Mouse (Mus musculus): Measurements from ENCODE around the gene Prl4a1.
"Not testable (repeated sequence)": the region's sequence is repeated elsewhere in the genome, so short reads cannot be mapped to it uniquely, and the experiment has no call there.

Prl4a1 gene

DNA sequence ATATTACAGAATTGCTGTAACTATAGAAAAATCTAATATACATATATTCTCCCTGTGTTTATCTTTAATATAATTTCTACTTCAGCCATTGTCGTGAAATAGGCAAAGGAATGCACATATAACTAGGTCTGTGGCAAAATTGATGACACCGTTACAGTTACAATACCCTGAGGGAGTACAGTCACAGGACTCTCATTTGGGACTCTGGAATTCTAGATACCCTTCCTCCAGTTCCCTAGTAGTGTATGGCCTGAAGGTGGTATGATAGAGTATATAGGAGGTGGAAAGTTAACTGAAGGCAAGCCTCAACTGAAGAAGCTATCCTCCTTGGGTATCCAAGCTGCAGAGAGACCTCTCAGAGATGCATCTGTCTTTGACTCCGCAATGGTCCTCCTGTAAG is at the start of gene Prl4a1:
Gene Prl4a1, plus strand, starts transcription at position 301 of the 400 bp plus-strand sequence.
- DNase-seq (ENCODE audit: low spot score): no peak

DNA sequence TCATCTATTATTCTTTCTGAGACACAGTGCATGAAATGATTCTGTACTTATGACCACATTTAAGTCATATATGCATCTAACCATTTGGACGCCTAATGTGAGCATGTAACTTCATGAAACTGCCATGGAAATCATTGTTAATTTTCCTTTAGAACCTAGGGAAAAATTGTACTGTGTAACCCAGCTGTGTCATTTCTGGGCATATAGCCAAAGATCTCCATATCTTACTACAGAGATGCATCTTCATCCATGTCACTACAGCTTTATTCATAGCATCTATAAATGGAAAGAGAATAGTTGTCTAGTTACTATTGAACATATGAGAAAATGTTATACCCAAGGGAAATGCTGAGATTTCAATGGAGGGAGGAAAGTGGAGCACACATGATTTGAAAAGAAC is 43.1 kb upstream of the Prl4a1 start:
- DNase-seq (ENCODE audit: low spot score): no peak

DNA sequence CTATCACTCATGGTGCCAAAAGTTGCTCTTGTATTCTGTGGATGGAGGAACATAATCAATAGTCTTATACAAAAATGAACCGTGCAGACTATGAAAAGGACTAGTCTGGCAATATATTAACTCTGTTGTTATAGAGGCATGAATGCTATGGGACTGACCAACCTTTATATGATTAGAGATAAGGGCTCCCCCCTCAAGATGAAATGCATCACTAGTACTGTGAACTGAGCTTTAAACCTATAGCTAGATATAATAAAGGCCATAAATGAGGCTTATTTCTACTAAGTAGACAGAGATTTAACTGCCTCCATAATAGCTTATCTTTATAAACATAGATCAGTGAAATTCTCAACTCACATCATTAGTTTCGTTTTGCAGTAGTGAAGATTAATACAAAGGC is 41.7 kb upstream of the Prl4a1 start:
- DNase-seq (ENCODE audit: low spot score): not testable (repeated sequence)

DNA sequence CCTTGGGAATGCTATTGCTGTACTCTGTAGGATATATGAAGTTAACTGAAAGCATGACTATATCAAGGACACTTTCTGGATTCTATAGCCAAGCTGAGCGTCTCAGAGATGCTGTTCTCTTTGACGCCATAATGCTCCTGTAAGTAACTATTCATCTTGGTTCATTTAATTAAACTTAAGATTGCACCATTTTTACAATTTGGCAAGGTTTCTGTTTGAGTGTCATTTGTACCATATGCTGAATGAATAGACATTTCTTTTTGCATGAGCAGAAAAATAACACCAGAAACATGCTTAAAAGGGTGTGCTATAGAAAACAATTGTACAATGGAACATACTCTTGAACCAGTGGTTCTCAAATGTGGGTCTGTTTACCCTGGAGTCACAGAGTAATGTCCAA is 38.4 kb upstream of the Prl4a1 start:
- no peak for DNase-seq (ENCODE audit: low spot score)

DNA sequence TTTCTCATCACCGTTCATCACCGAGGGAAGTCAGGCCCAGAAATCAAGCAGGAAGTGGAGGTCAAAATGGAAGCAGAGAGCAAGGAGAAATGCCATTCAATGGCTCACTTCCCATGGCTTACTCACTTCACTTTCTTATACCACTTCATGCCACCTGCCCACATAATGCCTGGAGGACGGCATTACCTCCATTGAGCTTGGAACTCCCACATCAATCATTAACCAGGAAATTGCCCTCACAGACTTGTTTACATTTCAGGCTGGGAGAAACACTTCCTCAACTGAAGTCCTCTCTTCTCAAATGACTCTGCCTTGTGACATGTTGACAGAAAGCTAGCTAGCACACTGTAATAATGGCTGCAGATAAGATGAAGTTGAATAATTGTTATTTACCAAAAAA is 19.5 kb upstream of the Prl4a1 start:
- DNase-seq (ENCODE audit: low spot score): not testable (repeated sequence)

DNA sequence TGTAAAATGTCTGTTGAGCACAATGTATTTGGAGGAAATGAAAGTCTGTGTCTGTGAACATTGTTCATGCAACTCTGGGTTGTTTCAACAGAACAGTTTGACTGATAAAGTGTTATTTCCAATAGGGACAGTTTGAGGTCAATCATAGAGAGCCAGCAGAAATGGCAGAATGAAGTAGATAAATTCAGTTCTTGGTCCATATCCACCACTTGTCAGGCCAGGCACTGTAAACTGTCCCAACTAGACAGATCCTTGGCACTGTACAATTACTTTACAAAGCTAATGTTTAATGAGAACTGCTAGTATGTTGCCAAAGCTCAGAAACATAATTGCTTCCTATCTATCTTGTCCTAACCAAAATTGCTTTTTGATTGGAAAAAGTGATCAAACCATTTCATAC is 13.3 kb downstream of the Prl4a1 start:
- DNase-seq (ENCODE audit: low spot score): no peak

DNA sequence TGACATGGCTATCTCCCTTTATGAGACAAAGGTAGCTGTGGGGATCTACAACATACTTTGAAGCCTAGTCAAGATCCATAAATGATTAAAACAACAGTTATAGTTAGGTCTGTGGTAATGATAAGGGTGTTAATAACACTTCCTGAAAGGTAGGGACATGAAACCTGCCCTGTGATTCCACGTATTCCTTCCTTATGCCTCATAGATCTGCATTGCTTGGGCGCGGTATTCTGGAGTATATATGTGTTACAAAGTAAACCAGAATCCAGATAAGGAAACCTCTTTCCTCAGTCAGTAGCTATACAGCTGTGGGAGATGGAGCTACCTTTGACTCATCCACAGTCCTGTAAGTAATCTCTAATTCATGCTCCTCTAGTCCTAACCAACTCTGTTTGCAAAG is 53.3 kb downstream of the Prl4a1 start:
- DNase-seq (ENCODE audit: low spot score): no peak
